18 mouse cellular contexts compared by ENCODE assay signal in the genomic region with DNA sequence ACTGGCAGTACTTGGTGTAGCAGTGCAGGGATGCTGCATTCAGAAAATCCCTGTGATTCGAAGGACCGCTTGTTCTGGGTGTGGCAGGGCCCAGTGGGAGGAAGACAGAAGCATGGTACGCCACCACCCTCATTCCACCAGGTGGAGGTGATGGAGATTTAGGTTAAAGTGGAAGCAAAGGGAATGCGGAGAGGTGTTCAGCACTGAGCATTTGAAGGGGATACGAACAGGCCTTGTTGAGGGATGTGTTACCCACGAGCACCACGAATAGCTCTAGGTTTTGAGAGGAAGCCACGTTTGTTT.
"Had no signal": no experiment of that assay in that cellular context is flagged by ENCODE, and none has a peak within 500 bp of the region (broad histone marks: within the 10 kb centered on the region; RNA-seq: fewer than 3 reads in every experiment).

No protein-coding gene starts in this region.

- H3K9me3 ChIP-seq: neural tube, embryonic 12.5 days; neural tube, embryonic 15.5 days; stomach, embryonic 15.5 days had no signal

- DNase-seq: kidney, adult 2 months; kidney, postnatal 25 days; layer of hippocampus, adult 9-11 months; lung, embryonic 14.5 days; midbrain, embryonic 14.5 days; retina, postnatal 1 day; right cerebral cortex, postnatal 25 days; spleen, adult 18-20 months; thymus, adult 18-20 months; thymus, postnatal 36 days had no signal

- H3K4me2 ChIP-seq: lung, embryonic 14.5 days; midbrain, embryonic 11.5 days; neural tube, embryonic 12.5 days; neural tube, embryonic 15.5 days; stomach, embryonic 15.5 days had no signal

- ATAC-seq: intestine, postnatal 0 days; lung, postnatal 0 days had no signal

- H3K27me3 ChIP-seq: neural tube, embryonic 12.5 days; neural tube, embryonic 15.5 days; stomach, embryonic 15.5 days had no signal

- H3K4me3 ChIP-seq: layer of hippocampus, adult 2 months; neural tube, embryonic 12.5 days; neural tube, embryonic 15.5 days; stomach, embryonic 15.5 days had no signal

- H3K9ac ChIP-seq: lung, embryonic 14.5 days; neural tube, embryonic 12.5 days; neural tube, embryonic 15.5 days; stomach, embryonic 15.5 days had no signal

- H3K4me1 ChIP-seq: neural tube, embryonic 12.5 days; neural tube, embryonic 15.5 days; stomach, embryonic 15.5 days had no signal

- H3K36me3 ChIP-seq: neural tube, embryonic 12.5 days; neural tube, embryonic 15.5 days; stomach, embryonic 15.5 days had no signal

- H3K27ac ChIP-seq: kidney, postnatal 0 days; layer of hippocampus, adult 2 months; neural tube, embryonic 12.5 days; neural tube, embryonic 15.5 days; stomach, embryonic 15.5 days had no signal
